Mouse (Mus musculus): Measurements from ENCODE around the gene Prkd3.

The Prkd3 gene

DNA sequence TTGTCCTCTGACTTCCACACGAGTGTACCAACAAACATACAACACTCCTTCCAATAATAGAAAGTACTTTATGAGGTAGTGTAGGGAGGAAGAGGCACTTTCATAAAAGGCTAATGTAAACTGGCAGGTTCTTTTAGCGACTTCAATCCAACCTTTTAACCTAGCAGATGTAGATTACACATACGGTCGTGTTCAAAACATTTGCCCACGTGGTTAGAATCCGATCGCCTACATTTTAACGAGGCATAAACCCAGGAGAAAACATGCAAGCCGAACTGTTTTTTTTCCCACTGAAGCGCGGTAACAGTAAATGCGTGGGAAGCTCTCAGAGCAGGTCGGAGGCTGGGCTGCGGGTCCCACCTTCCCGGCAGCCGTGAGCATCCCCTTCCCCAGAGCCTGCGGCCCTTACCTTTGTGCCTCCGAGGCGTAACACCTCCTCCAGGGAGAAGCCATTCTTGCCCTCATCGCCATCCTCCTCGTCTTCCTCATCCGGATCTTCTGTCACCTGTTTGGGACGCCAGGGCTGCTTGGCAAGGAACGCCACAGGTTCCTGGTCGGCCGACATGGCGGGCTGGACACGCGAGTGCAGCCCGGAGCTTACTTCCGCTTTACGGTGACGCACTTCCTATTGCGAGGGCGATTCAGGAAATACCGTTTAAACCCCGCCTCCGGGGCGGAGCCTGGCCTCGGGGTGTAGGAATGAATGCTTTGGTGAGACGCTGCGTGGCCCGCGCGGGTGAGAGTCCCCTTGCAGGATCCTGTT lies 84.0 kb downstream of the Prkd3 start, which contains the start of the genes Cebpz and Ndufaf7:
Gene Cebpz (minus strand): TSS at position 601 of the 763 bp plus-strand sequence.
Gene Ndufaf7 (plus strand): TSS at position 671 of the 763 bp plus-strand sequence.
- peak; percentile 96 to 97 for DNase-seq (ENCODE audit: low spot score in 2 of 2)

DNA sequence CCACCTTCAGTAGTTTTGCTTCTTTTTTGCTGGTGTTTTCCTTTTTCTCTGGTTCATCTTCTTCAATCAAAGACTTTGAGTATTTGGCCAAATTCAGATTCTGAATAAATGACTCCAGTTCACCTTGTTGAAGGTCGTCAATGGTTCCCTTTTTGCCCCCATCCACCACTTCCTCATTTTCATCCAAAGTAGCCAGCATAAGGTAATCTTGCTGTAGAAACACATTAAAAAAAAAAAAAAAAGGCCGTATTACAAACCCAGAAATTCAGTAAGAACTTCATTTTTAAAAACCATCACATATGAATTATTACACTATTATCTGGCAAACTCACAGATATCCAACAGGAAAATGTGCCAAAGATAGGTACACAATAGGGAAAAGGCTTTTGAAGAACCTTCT lies 84.8 kb downstream of the Prkd3 start:
- no peak for DNase-seq (ENCODE audit: low spot score in 2 of 2)

DNA sequence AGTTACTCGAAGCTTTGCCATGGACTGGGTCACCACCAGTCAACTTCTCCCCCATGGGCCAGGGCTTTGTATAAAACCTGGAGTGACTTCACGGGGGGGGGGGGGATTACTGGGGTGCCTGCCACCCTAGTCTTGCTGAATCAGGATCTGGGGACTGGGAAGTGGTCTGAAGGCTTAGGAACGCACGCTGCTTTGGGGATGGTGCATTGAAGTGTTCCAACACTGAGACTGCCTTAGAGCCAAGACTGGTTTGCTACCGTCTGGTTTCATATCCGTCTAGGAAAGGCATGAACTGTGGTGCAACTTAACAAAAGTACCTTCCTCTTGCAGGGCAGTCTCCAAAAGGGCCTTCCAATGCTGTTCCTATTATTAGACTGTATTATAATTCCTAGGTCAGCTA lies 102.9 kb downstream of the Prkd3 start:
- no peak for DNase-seq (ENCODE audit: low spot score in 2 of 2)

DNA sequence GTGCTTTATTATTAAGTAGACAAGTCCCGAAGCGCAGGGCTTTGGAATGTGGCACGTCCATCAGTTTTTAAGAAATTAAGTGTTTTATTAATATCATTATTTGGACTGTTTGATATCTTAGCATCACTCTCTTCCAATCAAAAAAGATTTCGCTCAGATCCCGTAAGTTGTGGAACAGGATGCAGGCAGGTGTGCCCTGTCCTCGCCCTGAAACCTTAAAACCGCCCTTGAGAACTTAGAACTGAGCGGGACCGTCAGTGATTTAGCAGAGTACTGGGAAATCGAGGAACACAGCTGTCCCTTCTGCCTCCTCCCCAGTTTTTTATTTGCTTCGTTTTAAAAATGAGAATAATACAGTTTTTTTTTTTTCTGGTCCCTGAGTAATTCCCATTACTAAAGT lies 103.7 kb downstream of the Prkd3 start:
- no peak for DNase-seq (ENCODE audit: low spot score in 2 of 2)

DNA sequence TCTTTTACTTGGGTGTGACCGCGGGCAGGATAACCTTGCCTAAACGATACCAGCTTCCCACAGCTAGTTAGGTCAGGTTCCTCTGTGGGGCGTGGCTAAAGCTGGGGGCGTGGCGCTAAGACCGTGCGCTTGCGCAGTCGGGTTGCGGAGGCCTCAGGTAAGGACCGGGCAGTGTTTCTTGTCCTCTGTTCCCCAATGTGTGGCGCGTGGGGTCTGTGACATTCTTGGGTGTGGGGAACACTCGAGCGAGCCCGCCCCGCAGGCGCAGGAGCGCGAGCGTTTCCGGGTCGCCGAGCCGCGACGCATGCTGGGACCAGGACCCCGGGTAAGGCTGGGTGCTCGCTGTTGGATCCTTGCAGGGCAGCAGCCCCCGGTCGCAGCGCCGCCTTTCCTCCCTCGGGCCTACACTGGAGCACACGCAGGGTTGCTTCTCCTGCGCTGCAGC lies 104.2 kb downstream of the Prkd3 start, which contains the start of gene Cebpzos:
Gene Cebpzos (plus strand): TSS at position 132 of the 445 bp plus-strand sequence.
- DNase-seq (ENCODE audit: low spot score in 2 of 2), result peak; percentile 84 to 85

DNA sequence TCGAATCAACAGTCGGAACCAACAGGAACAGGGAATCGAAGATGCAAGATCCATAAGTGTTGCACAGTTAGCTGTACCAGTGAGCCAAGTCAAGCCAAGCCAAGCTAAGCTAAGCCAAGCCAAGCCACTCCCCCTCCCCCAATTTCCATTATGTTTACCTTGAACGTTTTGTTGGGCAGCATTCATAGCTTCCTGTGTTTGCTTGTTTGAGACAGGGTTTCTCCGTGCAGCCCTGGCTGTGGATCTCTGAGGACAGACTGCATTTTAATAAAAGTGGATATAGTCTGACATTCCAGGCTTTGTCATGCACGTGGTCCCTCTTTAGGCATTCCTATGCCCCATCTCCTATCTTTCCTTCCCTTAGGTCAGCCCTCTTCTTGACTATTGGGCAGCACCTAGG lies 104.8 kb downstream of the Prkd3 start:
- DNase-seq (ENCODE audit: low spot score in 2 of 2), result no peak

DNA sequence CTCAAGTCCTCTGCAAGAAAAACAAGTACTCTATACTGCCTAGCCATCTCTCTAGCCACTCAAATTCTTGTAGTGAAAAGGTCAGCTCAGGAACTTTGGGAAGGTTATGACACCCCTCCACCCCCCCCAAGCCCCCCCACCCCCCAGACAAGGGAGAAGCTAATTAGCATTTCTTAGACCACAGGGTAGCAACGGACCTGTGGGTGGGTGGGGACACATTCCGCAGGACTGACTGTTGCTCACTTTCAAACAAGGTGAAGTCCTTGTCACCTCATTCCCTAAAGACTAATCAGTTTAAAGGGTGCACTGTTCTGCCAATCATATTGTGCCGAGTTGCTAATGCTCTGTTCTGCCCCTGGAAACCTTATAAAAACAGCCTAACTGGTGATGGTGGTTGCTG lies 106.7 kb downstream of the Prkd3 start:
- no peak for DNase-seq (ENCODE audit: low spot score in 2 of 2)

DNA sequence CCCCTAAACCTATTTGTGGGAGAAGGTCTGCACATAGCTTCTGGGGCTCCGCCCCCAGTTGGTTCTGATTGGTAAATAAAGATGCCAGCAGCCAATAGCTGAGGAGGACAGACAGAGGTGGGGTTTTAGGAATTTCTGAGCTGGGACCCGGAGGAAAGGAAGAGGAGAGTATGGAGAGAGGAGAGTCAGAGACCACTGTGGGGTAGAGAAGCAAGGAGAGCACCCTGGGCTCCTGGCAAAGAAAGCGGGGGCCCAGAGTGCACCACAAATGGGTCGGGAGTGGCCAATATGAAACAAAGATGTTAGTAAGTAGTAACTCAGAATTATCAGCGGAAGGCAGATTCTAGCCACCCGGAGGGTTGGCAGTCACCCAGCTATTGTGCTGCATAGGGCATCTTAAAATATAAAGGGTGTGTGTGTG lies 107.7 kb downstream of the Prkd3 start:
- no peak for DNase-seq (ENCODE audit: low spot score in 2 of 2)

DNA sequence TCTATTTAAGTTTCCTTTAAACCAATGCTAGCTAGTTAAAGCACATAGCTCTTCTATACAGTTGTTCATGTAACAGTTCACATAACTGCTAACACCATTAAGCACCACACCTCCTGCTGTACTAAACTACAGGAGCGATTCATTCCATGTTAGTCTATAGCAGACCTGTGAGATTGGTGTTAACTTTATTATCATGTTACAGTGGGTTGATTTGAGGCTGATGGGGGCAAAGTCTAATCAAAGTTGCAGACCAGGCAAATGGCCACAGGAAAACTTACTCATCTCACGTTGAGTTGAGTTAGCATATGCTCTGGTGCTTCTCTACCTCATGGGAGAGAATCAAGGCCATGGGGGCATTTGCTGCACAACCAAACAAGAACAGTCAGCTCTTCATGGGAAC lies 111.2 kb downstream of the Prkd3 start:
- no peak for DNase-seq (ENCODE audit: low spot score in 2 of 2)

DNA sequence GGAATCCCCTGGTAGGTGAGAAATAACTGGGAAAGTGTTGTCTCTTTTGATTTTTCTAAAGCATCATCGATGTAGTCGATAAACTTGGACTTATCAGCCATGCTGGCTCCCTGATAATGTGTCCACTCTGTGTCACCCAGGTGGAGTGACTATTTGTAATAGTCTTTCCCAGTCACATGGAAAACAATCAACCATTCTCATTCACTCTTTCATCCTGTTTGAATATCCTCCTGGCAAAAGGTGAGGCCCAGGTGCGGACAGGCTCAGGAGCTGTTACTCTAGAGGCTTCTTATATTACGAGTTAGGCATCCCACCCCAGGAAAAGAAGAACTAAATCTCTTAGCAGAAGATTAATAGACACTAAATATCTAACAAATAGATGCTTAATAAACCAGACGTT lies 113.7 kb downstream of the Prkd3 start, which contains the start of gene Sult6b1:
Gene Sult6b1 (minus strand): TSS at position 101 of the 400 bp plus-strand sequence.
- no peak for DNase-seq (ENCODE audit: low spot score in 2 of 2)

DNA sequence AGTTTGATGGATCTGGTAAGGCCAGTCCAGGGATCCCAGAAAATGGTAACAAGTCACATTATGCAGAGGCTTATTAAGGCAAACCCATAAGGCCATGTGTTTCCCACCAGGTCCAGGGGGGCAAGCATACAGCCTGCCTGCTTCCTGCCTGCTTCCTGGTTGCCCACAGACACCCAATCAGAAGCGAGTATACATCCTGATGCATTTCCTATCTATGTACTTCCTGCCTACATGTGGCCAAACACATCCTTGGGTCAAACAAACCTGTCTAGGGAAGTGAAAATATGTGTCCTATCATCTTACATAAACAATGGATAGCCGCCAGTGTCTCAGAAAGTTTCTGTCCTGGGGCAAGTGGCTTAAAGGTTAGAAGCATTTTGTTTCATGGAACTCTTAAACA lies 117.5 kb downstream of the Prkd3 start:
- no peak for DNase-seq (ENCODE audit: low spot score in 2 of 2)
